Mouse (Mus musculus) lung, postnatal 36 days (tissue): ENCODE data around the gene Hacd2.

Experiments
- DNase-seq: peaks from one replicate; pipeline ENCODE4 v3.0.0; 2022; ENCODE audit warnings: mixed read lengths

Gene Hacd2

DNA sequence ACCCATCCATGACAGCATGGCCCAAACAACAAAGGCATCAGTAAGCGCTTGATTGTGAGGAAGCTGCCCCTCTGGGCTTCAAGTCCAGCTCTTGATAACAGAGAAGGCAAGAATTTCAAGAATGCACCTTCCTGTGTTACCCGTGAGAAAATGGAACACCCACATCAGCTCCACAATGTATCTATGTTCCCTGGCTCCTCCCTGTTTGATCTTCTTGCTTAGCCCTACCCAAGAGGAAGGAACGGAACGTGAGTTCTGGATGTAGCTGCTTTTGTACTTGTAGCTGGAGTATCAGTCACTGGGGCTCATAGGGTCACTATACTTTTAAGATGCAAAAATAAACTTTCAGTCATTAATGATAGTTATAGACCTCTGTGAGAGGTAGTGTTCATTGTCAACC lies 98.4 kb downstream of the Hacd2 start:
- DNase-seq: no peak

DNA sequence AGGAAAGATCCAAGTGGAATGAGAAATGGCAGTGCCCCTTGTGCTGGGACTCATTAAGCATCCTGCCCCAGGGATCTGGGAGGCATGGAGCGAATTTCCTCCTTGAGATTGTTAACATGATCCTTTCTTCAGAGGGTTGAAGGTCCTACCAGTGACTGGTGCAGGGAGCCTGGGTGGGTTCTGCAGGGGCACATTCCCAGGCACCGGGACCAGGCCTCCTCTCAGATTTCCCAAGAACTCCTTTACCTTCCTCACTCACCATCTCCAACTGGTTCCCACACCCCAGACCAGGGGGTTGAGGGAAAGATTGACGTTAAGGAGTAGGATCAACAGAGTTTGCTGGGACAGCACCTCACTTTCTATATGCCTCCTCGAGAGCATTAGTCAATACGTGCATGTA lies 105.0 kb downstream of the Hacd2 start:
- DNase-seq: no peak

- no peak for DNase-seq
Measured at GRCm38 (mm10) chr16:35130172-35130571, 107.9 kb downstream of the Hacd2 start.

- DNase-seq: no peak
Measured at GRCm38 (mm10) chr16:35139416-35139815, 117.2 kb downstream of the Hacd2 start.

DNA sequence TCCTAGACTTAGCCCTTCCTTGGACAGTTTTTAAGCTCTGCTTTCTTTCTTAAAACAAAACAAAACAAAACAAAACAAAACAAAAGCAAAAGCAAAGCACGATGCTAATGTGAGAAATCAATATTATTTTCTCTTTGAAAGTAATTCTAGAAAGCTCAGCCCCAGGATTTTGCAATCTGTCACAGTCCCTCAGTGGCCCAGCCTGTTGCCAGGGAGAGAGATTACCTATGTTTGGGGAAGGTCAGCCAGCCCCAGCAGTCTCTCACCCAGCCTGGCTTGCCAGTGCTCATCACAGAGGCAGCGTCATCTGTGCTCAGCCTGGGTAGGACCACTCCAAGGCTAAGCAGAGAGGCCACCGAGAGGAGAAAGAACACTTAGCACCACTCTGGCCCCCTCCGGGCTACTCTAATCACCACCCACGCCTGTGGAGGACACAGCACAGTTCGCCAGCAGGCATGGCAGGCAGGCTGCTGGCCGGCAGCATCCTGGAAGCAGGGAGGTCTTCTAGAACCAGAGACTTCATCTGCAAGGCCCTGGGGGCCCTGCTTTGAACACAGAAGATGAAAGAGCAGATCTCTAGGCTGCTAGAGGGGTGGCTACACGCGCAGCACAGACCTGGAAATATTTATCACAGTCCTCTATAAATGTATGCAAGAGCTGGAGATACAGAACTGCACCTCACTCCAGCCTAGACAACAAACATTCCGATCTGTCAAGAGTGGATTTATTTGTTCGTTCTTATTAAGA lies 117.8 kb downstream of the Hacd2 start:
- no peak for DNase-seq

DNA sequence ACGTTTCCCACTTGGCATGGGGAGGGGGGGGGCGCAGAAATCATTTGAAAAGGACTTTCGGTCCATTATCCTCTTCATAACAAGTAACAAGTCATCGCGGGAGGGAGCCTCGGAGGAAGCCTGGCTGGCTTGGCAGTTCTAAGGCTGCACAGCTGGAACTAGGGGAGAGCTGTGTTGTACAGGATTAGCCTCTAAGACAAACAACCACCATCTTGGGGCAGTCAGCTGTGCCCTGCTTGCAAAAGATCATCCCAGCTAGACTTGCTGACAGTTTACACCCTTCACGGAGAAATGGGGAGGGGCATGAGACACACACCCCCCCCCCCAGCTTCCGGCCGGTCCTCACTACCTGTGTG lies 118.4 kb downstream of the Hacd2 start:
- no peak for DNase-seq

- no peak for DNase-seq
Measured at GRCm38 (mm10) chr16:35141839-35142238, 119.6 kb downstream of the Hacd2 start.

GRCm38 (mm10) chr16:35146153-35146552 lies 123.9 kb downstream of the Hacd2 start:
- no peak for DNase-seq

DNA sequence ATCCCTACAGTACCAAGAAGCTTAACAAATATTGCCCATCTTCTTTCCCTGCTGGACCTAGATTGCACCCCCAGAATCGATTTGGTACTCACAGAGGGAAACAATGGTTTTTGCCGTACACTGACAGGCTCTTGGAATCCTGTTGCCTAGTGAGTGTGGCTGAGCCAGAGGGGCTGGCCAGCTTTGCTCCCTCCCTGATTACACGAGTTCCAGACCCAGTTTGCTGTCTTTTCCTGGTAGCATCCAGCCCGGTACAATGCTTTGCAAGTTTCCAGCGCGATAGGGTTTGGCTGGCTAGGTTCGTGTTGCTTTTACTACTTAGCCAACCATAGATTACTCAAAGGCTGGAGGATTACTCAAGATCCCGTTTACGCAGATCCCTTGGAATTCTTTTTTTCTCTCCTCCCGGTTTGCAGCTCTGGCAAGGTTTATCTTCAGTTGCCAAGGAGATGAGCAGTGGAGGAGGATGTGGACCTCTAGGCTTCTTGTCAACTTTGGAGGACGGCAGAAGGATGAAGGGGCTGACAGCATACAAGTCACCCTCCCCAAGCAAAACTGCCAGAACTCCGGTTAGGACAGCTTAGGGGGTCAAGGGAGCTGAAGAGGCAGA lies 131.0 kb downstream of the Hacd2 start:
- no peak for DNase-seq

GRCm38 (mm10) chr16:35154245-35154640 lies 132.0 kb downstream of the Hacd2 start:
- DNase-seq: peak; percentile 25

GRCm38 (mm10) chr16:35154641-35155390 lies 132.6 kb downstream of the Hacd2 start, which contains the start of gene Adcy5:
Gene Adcy5, plus strand, starts transcription at chr16:35154877.
- DNase-seq: no peak

GRCm38 (mm10) chr16:35155391-35156305 lies 133.4 kb downstream of the Hacd2 start:
- peak; percentile 32 for DNase-seq

DNA sequence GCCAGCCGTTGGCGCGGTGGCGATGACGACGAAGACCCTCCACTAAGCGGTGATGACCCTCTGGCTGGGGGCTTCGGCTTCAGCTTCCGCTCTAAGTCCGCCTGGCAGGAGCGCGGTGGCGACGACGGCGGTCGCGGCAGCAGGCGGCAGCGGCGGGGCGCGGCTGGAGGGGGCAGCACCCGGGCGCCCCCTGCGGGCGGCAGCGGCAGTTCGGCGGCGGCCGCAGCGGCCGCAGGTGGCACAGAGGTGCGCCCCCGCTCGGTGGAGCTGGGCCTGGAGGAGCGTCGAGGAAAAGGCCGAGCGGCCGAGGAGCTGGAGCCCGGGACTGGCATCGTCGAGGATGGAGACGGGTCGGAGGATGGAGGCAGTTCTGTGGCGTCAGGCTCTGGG lies 134.1 kb downstream of the Hacd2 start:
- peak; percentile 44 for DNase-seq

- no peak for DNase-seq
Measured at GRCm38 (mm10) chr16:35156832-35157231, 134.6 kb downstream of the Hacd2 start.
